Mouse (Mus musculus) kidney, adult 18-20 months (tissue): ENCODE results near the gene Sh2d5.
A peak's percentile ranks its signal among the peaks of the same experiment; 100 is the strongest.

ENCODE experiments used
- DNase-seq: peaks from one replicate; pipeline ENCODE4 v3.0.0; 2021

The Sh2d5 gene

GRCm38 (mm10) chr4:138261843-138262681 lies 11.9 kb downstream of the Sh2d5 start:
- peak; percentile 88 for DNase-seq

GRCm38 (mm10) chr4:138267869-138268268 lies 17.7 kb downstream of the Sh2d5 start:
- DNase-seq: no peak

DNA sequence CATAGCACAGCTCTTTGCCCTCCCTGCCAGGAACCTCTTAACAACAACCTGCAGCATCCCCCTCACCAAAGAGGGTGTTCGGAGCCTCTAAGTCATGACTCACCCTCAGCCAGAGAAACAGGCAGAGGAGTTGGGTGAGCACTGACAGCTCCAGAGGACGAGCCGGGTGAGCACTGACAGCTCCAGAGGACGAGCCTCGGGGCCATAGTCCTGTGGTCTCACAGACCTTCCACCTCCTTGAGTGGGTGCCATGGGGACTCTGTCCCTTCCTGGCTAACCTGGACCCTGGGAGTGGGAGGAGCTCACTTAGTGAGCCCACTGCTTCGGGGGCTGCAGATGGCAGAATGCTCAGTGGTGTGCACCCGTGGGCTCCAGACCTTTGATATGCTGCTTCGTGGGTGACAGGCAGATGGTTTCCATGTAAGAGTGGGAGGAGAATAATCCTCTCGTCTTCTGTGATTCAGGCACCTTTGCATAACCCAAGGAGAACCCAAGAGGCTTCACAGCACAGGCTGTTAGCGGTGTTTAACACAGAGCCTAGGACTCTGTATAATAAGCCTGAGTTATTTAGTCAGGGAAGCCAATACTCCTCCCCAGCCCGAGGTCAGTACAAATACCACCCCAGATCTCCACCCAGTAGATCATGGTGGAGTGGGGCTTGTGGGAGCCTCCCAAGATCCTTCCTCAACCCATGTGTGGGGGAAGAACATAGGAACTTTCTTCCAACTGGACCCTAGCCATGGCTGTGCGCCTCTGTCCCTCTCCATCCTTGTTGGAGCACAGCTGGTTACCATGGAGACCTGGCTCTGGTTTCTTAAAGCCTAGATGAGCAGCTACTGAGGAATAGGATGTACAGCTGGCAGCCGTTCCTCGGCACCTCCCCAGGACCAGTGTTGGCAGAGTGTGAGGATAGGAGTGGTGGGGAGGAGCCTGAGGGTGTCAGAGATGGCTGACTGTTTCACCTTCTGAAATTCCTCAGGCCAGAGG lies 22.1 kb downstream of the Sh2d5 start:
- DNase-seq: no peak

DNA sequence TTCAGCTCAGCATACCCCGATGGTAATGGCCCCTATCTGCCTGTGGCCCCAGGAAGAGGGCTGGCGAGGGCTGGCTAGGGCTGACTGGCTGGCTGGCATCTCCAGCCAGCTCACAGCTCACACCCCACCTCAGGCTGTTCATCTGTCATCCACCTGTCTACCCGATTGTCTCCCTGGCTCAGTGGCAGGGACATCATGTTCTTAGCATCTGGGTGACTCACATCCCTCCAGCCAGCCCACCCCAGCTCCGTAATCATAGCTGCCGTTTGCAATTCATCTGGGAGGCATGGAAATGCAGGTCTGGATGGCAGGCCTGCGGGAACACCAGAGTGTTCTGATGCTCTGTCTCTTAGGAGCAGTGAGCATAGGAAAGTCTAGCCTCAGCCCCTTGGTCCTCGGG lies 28.1 kb downstream of the Sh2d5 start:
- DNase-seq: no peak

- peak; percentile 55 for DNase-seq
These were observed 32.6 kb downstream of the Sh2d5 start for GRCm38 (mm10) chr4:138282834-138283233.

- no peak for DNase-seq
These were observed 36.2 kb downstream of the Sh2d5 start for GRCm38 (mm10) chr4:138286411-138286810.

GRCm38 (mm10) chr4:138288691-138289090 lies 38.5 kb downstream of the Sh2d5 start:
- DNase-seq: no peak

GRCm38 (mm10) chr4:138292028-138292427 lies 41.8 kb downstream of the Sh2d5 start:
- no peak for DNase-seq

DNA sequence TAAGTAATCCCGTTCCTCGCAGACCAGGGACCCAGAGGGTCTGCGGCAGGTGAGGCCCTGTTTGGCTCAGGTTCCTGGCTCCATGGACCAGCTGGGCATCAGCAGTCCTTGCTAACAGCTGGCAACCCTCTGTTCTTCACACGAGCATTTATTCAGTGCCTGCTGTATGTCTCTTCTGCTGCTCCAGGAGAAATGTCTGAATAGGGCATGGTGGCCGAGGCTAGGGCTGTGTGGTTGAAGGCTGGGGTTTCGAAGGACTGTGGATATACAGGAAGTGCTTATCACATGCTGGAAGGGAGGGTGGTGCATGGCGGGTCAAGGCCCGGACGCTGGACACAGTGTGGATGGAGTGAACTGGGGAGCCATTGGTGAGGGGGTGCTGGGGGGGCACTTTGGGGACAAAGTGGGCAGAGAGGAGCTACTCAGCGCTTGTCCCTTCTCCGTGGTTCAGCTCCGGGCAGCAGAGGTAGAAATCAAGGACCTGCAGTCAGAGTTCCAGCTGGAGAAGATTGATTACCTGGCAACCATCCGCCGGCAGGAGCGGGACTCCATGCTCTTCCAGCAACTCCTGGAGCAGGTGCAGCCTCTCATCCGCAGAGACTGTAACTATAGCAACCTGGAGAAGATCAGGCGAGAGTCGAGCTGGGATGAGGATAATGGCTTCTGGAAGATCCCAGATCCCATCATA lies 43.2 kb downstream of the Sh2d5 start:
- no peak for DNase-seq

- no peak for DNase-seq
These were observed 43.8 kb downstream of the Sh2d5 start for GRCm38 (mm10) chr4:138293949-138294550.

GRCm38 (mm10) chr4:138301271-138301780 lies 51.1 kb downstream of the Sh2d5 start:
- no peak for DNase-seq

- no peak for DNase-seq
These were observed 52.8 kb downstream of the Sh2d5 start for GRCm38 (mm10) chr4:138303011-138303410.

GRCm38 (mm10) chr4:138303742-138304141 lies 53.5 kb downstream of the Sh2d5 start:
- no peak for DNase-seq

DNA sequence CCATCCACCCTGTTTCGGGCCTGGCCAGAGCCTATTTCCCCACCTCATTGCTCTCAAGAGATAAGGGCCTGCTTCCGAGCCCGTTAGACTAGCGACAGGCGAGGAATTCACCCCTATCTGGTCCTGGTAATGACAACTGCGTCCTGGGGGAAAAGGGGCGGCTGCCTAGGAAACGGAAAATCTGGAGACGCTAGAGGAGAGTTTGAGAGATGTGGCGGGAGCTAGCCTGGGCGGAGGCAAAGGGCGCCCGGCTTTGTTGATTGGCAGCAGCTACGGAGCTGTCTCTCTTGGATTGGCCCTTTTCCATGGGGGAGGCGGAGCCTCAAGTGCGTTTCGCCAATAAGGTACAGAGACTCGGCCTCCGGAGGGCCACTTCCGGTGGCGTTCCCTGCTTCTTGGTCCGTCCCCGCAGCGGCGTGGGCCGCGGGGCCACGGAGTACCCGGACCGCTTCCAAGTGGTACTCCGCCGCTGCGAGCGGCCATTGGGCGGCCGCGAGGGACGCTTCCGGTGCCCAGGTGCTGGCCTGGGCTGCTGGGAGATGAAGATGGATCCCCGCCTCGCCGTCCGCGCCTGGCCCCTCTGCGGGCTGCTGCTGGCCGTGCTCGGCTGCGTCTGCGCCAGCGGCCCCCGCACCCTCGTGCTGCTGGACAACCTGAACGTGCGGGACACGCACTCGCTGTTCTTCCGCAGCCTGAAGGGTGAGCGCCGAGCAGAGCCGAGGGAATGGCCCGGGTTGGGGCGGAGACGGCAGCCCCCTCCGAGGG lies 54.3 kb downstream of the Sh2d5 start, which contains the start of gene Ddost:
TSS of gene Ddost (plus strand) at position 391 of the 765 bp plus-strand sequence.
- DNase-seq: peak; percentile 97

GRCm38 (mm10) chr4:138307025-138307424 lies 56.8 kb downstream of the Sh2d5 start:
- DNase-seq: no peak

GRCm38 (mm10) chr4:138307739-138308138 lies 57.5 kb downstream of the Sh2d5 start:
- DNase-seq: no peak

DNA sequence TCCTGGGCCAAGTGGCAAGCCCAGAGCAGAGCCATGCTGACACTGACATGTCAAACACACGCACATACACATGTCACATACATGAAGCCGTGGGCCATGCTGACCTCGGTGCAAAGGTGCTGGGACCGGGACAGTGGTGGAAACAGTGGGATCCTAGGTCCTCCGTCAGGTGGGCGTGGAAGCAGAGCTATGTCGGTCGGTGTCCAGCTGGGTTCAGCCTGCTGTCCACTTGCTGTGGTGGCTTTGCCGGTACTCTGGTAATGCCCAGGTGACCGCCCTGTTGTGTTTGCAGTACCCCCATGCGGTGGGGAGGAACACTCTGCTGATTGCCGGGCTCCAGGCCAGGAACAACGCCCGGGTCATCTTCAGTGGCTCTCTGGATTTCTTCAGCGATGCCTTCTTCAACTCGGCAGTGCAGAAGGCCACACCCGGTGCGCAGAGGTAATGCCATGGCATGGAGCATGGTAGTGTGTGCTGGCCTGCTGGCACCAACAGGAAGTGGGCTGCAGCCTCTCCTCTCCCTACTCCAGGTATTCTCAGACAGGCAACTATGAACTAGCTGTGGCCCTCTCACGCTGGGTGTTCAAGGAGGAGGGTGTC lies 60.2 kb downstream of the Sh2d5 start:
- DNase-seq: no peak
